Mouse (Mus musculus) ES-CJ7 (cell line): ENCODE data around the gene Tmem245.

Source experiments
- DNase-seq: peaks from one replicate; pipeline ENCODE4 v3.0.0; 2011; ENCODE audit warnings: low read depth, low spot score

Gene Tmem245

DNA sequence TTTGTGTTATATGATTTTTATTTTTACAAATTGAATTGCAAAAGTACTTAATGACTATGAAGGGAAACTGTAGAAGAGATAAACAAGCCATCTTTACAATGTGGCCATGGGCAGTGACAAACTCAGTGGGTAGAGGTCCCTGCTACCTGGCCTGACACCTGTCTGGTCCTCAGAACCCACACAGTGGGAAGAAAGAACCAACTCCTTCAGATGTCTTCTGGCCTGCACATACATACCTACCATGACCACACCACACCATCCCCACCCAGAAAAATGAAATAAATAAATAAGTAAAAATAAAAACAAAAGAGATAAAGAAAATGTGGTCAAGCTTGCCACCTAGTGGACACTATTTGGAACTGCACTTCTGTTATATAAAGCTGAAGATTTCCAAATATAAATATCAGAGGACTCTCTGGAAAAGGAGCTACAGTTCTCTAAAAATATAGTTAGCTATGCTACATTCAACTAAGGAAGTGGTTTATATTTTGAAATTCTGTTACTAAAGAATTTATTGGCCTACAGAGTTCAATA, 127.2 kb downstream of the Tmem245 start:
- DNase-seq, result no peak
